Mouse (Mus musculus) brain, embryonic 14.5 days (tissue): ENCODE measurements around the gene Igsf8.

ENCODE experiments used
- CTCF ChIP-seq: fragments of 200-500 bp; IDR thresholded peaks from 2 replicates; pipeline ENCODE4 v1.5.1; 2012; ENCODE audit warnings: inconsistent platforms, mild to moderate bottlenecking, moderate library complexity, borderline replicate concordance; ENCODE audit not compliant: insufficient read depth, insufficient read length; ENCODE audit errors: extremely low read depth
- POLR2A ChIP-seq: fragments of 200-500 bp; IDR thresholded peaks from 2 replicates; pipeline ENCODE4 v1.6.1; 2012; ENCODE audit warnings: mild to moderate bottlenecking, inconsistent platforms, borderline replicate concordance; ENCODE audit not compliant: poor library complexity, insufficient read depth, insufficient read length, severe bottlenecking; ENCODE audit errors: extremely low read depth

- TF ChIP-seq CTCF = no peak
- TF ChIP-seq POLR2A = peak; percentile 53; the same call in 1 of the 2 replicates
Measured at GRCm38 (mm10) chr1:172311921-172312767, 50.7 kb downstream of the Igsf8 start.
